Mouse (Mus musculus): ENCODE measurements around the gene Cd22. TPM values are rescaled to one million over a fixed set of nuclear protein-coding genes. Genes with fewer than 3 reads are reported as not detected.
"Not testable (repeated sequence)": the region's sequence is repeated elsewhere in the genome, so short reads cannot be mapped to it uniquely, and the experiment has no call there.

The Cd22 gene
- total RNA-seq, 1 experiment from 2014 or later, result 0.30 TPM

DNA sequence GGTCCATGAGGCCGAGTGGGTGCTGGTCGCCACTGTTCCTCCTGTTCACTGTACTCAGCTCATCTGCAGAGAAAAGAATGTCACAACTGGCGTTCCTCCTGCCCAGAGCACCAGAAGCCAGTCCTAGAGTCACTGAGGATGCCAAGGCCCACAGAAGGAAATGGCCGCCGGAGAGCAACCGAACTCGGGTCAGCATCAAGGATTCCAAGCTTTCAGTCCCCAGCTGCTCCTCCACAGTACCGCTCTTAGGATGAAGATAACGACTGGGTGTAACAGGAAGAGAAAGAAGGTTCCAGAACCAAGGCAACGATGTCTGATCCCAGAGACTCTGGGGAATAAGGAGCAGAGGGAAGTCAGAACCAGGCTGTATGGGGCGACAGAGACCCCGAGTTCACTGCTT is 18.7 kb downstream of the Cd22 start, which contains the start of gene Ffar1:
TSS of gene Ffar1 (minus strand) at position 101 of the 400 bp plus-strand sequence.
- no peak for DNase-seq

DNA sequence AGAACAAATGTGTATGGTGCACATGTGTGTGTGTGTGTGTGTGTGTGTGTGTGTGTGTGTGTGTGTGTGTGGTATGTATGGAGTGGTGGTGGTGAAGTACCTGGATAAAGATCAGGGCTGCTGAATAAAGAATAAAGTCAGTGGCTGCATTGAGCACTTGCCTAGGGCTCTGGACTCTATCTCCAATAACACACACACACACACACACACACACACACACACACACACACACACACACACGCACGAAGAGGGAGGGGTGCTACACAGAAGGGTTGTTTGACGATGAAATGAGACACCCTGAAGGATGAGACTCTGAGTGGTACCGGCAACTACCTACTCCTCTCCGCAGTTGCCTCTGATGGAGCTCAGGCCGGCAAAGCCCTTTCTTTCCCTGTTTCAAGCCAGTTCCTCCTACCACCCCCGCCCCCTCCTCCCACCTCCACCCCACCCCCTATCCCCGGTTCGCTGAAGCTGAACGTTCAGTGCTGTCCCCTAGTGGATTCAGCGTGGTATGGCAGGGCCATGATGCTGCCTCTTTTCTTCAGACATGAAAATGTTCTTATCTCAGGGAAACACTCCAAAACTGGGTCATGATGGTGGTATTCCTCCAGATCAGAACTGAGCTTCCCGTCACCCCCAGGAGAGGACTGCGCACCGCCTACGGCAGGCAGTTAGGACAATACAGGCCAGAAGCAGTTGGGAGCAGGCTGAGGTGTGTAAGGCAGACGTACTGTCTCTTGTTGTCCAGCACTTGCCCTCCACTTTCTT is 20.3 kb downstream of the Cd22 start:
- DNase-seq, result peak; percentile 44

DNA sequence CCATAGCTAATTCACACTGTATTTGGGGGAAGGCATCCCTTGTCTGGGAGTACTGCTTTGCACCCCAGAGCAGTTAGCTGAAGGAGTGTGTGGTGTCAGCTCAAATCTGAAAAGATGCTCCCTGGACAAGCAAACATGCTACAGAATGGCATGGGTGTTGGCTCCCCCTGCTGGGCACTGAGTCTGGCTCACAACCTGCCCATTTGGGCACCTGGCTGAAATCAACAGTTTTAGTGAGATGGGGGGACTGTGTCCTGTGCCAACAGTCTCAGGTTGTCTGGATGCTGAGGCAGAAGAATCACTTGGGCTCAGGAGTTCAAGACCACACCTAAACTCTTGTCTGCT is 20.9 kb downstream of the Cd22 start:
- DNase-seq, result peak; percentile 80

DNA sequence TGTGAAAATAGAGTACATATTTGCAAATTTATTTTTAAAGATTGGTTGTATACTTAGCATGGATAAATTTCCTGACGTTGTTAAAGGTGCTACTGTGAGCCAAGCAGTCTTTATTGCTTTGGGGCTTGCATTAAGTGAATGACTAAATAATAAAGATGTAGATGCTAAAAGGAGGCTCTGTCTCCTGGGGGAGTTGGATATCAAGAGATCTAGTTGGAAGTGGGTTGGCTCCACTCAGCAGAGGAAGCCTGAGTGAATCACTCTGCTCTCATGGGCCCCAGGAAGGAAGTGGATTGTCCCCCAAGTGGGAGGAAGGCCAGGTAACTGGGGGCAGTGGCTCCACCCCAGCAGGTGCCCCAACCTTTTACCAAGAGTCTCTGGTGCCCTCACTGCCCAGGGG is 22.4 kb downstream of the Cd22 start:
- DNase-seq, result no peak

DNA sequence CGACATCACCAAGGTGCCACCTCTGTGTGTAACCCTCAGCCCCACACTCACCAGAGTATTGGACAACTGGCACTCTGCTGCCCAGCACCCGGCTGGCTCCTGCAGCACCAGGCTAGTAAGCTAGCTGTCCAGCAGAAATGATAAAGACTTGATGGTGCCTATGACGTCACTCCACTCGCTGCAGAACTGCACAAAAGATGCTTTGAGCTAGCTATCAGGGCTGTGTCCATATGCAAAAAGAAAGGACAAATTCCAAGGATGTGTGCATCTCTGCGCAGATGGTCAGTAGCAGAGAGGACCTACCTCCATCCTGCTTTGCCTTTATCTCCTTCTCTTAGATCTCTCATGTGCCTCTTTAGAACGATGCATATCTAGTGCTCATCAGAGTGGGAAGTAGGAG is 24.1 kb downstream of the Cd22 start, which contains the start of gene Ffar3:
TSS of gene Ffar3 (minus strand) at position 101 of the 400 bp plus-strand sequence.
- DNase-seq, result no peak

DNA sequence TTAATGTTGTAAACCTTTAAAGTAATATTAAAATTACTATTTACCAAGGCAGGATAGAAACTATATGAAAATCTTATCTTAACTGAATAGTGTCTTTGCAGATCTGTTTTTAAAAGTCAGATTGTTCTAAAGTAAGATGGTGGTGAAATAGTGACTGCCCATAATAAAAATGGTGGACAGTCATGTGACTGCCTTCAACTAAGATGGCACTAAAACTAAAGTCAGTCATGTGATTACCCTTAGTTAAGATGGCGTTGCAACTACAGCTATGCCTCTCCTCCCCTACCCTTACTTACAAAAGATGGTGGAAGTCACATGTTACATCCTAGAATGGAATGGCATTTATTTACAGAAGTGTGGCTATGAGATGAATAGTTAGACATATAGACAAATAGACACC is 28.7 kb downstream of the Cd22 start:
- DNase-seq, result no peak

DNA sequence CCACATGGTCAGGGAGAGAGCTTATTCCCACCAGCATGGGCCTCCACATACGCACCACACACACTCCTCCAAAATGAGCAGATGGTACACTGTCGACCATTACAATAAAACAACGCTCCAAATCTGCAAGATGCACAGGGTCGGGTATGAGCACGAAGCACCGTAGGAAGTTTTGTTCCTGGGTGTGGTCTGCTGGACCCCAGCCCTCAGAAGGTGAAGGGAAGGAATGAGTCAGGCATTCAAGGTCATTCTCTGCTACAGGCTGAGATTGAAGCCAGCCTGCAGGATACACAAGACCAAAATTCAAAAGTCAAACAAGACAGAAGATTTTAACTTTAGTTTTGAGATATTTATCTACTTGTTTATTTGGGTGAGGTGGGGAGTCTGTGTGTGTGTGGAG is 32.2 kb downstream of the Cd22 start:
- DNase-seq, result no peak

DNA sequence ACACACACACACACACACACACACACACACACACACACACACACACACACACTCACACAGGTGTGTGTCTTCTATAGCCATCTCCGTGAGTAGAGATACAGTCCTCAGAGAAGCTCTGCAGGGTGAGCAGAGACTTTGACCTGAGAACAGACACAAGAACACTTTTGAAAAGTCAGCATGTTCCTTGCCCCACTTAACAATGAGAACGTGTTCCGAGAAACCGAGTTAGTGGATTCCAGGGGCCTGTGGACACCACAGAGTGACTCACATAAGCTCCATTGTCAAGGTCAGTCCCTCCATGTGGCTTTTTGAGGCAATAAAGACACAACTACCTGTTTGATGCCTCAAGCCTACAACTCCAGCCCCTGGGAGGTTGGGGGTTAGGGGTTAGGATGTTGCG is 32.8 kb downstream of the Cd22 start:
- DNase-seq, result no peak

DNA sequence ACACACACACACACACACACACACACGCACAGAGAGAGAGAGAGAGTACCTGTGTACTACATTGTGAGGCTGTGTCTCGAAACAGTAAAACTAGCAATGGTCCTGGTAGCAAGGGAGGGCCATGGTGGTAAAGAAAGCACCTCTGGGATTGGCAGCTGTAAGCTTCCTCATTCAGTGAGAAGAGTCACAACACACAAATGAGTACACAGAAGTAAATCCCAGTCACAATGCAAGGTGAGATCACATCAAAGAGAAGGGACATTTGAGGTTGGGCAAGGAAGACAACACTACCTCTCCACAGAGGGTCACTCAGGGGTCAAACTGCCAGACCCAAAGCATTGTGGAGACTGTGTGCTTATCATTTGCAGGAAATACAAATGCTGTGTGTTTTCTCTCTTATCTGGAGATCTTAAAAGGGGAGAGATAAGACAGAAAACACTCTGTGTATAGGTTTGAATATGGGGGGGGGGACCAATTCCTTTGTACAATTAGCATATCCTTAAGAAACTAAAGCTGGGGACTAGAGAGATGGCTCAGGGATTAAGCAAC is 33.6 kb downstream of the Cd22 start:
- DNase-seq, result no peak

DNA sequence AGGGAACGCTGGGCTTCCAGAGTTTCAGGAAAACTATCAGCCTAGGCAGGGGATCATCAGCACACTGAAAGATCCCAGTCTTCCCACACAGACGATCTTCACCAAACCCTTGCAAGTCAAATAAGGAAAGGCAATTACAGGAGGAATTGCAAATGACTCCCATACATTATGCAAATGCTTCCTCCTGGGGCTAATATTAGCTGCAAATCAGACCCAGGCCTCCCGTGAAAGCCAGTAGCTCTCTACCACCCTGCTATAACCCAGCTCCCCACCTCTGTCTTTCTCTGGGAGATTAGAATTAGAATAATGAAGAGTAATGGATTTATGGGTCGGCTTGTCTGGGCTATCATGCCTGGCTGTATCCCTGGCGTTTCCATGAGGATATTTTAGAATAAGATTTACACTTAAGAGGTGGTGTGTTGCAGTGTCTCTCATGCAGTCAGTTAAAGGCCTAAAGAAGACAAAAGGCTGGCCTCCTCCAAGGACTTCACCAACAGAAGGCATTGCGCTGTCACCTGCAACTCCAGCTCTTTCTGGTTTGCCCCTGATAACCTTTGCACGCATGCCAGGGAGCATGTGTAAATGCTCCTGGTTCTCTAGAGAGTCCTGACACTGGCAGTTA is 35.4 kb downstream of the Cd22 start:
- no peak for DNase-seq

DNA sequence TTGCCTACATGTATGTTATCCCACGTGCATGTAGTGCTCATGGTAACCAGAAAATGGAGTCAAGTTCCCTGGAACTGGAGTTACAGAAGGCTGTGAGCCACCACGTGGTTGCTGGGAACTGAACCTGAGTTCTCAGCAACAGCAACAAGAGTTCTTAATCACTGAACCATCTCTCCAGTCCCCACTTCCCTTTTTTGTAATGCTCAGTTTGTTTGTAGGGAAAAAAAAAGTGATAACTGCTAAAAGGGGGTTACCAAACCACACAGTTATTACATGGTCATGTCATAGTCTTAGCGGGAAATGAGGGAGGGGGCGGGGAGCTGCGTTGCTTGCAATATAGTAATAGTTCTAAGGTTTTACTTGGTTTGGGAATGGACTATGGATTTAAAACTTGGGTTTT is 38.0 kb downstream of the Cd22 start:
- no peak for DNase-seq

DNA sequence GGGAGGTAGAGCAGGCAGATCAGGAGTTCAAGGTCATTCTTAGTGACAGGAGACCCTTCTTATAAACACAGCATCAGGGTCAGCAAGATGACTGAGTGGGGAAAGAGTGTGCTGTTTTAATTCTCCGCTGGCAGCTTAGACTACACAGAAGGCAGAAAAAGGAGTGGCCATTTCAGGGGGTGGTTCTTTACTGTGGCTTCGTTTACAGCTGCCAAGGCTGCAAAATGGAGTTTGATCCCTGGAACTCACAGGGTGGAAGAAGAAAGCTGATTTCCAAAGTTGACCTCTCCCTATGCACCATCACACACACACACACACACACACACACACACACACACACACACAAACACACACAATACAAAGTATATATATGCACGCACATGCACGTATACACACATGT is 38.8 kb downstream of the Cd22 start:
- DNase-seq, result no peak

DNA sequence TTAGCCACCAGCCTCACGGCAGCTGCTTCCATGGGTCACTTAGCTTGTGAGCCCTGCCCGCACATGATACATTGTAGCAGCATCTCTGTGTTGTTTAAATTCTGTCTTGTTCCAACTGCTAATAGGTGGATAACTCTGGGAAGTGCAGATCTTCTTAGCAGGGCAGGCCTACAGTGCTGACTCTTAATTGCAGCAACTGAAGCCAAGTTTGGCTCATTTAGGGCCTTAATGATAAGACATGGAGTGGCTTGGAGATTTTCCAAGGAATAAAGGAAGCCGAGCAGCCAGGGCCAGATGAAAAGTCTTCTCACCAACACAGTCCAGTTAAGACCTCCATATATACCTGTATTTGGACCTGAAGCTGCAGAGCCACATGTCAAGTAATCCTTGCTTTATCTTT is 39.8 kb downstream of the Cd22 start:
- no peak for DNase-seq

DNA sequence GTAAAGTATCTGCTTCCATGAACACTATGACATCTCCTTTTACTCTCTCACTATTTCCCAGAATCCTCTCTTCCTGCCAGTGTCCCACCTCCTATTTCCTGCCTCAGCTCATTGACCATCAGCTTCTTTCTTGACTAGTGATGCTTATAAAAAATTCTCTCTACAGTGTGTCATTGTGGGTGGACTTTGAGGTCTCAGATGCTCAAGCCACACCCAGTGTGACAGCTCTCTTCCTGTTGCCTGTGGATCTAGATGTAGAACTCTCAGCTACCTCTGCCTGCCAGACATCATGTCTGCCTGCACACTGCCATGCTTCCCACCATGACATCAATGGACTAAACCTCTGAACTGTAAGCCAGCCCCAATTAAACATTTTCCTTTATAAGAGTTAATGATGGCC is 42.9 kb downstream of the Cd22 start:
- DNase-seq, result no peak

DNA sequence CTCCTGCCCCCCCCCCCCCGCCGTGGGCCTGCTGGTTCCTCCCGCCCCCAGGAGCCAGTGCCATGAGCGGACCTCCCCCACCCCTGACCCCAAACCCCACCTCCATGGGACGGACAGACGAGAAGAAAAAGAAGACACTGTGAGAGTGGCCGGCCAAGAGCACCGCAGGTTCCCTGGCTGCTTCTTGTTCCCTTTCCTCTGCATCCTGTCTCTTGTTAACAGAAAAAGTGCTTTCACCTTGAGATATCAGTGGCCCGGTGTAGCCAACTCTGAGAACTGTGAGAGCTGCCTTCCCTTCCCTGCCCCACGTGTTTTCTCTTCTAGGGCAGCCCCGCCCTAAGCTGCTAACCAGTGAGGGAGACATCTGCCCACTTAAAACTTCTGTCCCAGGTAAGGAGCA is 47.5 kb downstream of the Cd22 start:
- not testable (repeated sequence) for DNase-seq

DNA sequence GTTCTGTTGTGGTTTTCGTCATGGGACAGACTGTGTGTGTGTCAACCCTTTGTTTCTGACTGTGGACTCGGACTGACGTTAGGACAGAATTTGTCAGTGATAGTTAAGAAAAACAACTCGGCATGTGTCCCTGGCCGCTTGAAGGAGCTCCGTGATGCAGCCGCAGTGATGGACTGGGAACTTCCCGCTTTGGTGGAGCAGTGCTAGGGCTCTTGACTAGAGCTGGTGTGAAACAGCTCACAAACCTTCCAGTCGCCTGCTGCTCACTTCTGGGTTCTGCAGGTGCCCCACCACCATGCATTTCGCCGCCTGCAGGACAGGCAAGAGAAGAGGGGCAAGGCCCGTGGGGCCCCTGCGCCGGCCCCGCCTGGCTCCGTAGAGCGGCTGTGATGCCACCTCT is 47.9 kb downstream of the Cd22 start:
- no peak for DNase-seq

DNA sequence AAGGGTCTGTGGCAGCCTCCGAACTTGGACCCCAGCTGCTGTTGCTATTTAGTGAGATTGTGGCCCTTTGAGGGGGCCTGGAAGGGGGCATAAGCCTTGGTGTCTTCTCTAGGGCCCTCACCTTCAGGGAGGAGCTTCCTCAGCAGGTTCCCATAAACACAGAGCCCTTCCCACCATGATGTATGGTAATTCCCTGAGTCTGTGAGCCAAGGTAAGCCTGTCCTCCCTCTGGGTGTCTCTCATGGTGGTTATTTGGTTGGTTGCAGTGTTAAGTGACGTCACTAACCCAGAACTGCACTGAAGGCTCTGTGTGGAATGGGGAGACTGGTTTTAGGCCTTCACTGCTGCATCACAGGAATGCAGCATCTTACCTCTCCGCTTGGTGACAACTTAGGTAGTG is 50.7 kb downstream of the Cd22 start:
- DNase-seq, result no peak

DNA sequence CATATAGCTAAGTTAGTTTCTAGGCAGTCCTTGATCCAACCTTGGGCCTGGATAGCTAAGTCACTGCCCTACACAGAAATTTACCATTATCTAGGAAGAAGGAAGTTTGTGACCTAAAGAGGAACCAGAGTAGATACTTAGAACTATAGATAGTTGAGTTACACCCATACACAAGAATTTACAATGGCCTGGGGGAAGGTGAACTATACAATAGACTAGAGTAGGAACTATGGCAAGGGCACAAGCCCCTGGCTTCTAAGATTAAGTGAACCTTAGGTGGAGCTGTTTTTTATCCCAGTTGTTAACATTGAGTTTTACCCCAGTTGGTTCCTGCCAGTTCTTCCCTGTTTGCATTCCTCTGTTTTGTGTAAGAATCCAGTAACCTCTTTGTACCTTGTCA is 51.3 kb downstream of the Cd22 start:
- not testable (repeated sequence) for DNase-seq

DNA sequence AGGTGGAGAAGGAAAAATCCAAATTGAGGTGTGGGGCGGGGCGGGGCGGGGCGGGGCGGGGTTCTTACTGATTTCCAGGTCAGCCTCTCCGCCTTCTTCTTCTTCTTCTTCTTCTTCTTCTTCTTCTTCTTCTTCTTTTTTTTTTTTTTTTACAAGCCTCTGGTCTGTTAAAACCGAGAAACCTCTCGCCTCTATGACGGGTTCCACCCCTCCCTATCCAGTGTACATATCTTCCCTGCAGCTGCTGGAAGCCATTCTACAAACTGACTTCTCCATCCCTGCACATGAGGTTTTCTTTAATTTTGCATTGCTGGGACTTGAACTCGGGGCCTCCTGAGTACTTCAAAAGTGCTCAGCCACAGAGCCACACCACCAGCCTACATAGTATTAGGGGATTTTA is 53.5 kb downstream of the Cd22 start:
- DNase-seq, result no peak

DNA sequence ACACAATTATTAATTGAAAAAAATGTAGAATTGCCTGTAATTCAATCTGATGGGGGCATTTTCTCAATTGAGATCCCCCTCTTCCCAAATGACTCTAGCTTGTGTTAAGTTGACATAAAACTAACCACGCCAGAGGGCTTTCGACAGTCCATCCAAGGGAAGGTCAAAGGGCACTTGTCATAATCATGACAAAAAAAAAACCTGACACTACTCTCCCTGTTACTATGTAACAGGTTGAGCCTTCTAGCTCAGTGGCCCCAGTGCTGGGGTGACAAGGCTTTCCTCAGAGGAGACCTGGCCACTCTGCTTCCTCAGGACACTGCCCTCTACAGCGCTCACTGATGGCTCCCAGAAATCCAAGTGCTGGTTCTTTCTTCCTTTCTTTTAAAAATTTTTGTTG is 55.8 kb downstream of the Cd22 start:
- DNase-seq, result no peak

DNA sequence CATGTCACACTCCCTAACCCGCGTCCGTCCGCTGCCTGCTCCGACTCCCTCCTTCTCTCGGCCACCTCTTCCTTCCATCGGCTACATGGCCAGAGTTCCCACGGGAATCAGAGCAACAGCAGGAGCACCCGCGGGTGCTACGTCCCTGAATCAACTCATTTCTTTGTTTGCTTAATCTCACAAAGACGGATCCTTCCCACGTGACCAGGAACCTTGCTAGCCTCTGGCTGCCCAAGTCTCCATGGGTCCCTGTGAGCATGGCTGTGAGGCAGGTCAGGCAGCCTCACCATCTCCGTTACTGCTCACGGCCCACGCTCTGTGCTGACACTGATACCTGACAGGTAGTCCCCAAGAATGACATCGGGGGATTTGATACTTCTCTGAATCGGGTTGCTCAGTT is 56.5 kb downstream of the Cd22 start, which contains the start of gene Ffar2:
TSS of gene Ffar2 (minus strand) at position 101 of the 400 bp plus-strand sequence.
- DNase-seq, result no peak

DNA sequence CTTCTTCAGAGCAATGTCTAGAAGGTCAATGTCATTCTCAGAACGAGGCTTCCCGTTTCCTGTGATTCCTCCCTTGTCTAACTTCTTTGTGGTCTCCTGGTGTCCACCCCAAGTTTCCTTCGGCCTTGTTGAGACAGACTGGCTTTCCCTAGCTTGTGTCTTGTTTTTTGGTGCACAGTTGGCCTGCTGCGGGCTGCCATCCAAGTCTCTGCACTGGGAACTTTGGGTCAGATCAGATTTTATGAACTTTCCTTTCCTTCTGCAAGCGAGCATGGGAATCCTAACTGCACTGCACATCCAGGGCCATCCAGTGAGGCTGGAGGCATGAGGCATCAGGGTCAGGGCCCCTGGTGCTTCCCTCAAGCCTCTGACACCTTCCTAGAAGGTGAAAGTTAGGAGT is 58.6 kb downstream of the Cd22 start:
- no peak for DNase-seq

DNA sequence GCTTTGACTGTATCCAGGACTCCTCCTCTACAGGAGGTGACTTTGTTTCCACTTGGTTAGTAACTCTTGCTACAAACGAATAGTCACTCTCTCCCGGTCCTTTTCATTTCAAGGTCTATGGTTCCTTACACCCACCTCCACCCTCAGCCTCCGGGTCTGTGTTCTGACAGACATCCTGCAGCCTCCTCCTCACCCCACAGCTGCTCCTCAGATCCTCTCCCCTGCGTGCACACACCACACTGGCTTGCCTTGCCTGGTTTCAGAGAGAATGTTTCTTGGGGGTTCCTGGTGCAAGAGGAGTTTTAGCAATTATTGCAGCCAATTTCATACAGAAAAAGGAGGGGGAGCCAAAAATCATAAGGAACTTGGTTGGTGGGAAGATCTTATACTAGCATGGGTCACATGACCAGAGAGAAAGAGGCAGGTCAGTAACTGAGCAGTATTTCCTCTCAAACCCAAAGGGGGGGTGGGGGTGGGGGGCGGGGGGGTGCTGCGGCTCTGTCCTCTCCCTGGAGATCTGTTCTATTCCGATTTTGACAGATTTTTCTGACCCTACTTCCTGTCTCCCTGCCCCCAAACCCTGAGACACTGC is 59.2 kb downstream of the Cd22 start:
- DNase-seq, result no peak

Data from adrenal gland, postnatal 25 days (tissue).